Comparison of ENCODE assay signal across 29 mouse cellular contexts in the genomic region with DNA sequence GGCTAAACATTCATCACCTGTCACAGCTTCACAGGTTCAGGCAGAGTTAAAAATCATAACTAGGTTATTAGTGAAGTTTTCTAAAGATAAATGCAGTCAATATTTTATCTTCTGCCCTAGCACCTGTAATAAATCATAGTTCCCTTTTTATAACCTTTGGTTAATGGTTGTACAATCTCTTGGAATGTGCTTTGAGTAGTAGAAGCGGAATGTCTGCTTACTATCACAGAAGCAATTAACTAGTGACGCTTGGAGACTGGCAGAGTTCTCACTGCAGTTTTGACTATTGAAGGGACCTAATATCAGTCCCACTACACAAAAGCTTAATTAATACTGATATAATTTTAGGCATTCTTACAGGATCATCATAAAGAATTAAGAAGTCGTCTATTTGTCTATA. TPM values are rescaled to one million over a fixed set of nuclear protein-coding genes. Genes with fewer than 3 reads are reported as not detected.
DNase-seq lines count a peak whose midpoint lies in the region; ATAC-seq and TF ChIP-seq lines count a peak whose summit lies in the region.
"Had no signal": no experiment of that assay in that cellular context is flagged by ENCODE, and none has a peak within 500 bp of the region (broad histone marks: within the 10 kb centered on the region; RNA-seq: fewer than 3 reads in every experiment).

No protein-coding gene starts in this region.

- no peak overlapping the region for H3K4me2 ChIP-seq in midbrain, embryonic 11.5 days
- no peak overlapping the region for H3K4me2 ChIP-seq in midbrain, embryonic 15.5 days
- H3K4me2 ChIP-seq in intestine, embryonic 16.5 days (ENCODE audit: low read depth, low read length), result no peak overlapping the region
- H3K4me2 ChIP-seq: embryonic facial prominence, embryonic 13.5 days; embryonic facial prominence, embryonic 15.5 days; forebrain, embryonic 12.5 days had no signal

- no peaks in the 10 kb centered on the region for H3K4me1 ChIP-seq in midbrain, embryonic 11.5 days (ENCODE audit: control insufficient read depth, insufficient read depth, low read length)
- H3K4me1 ChIP-seq in midbrain, embryonic 15.5 days, result no peaks in the 10 kb centered on the region
- H3K4me1 ChIP-seq in intestine, embryonic 16.5 days (ENCODE audit: control insufficient read depth, insufficient read depth, low read length), result no peaks in the 10 kb centered on the region
- H3K4me1 ChIP-seq in kidney, adult 2 months (ENCODE audit: control insufficient read depth, insufficient read depth, low read length), result no peaks in the 10 kb centered on the region
- H3K4me1 ChIP-seq: embryonic facial prominence, embryonic 13.5 days; embryonic facial prominence, embryonic 15.5 days; forebrain, embryonic 10.5 days; forebrain, embryonic 12.5 days had no signal

- H3K9ac ChIP-seq in midbrain, embryonic 11.5 days (ENCODE audit: low read length), result no peak overlapping the region
- H3K9ac ChIP-seq in midbrain, embryonic 15.5 days, result no peak overlapping the region
- H3K9ac ChIP-seq in intestine, embryonic 16.5 days (ENCODE audit: low read depth, low read length), result no peak overlapping the region
- H3K9ac ChIP-seq: embryonic facial prominence, embryonic 13.5 days; embryonic facial prominence, embryonic 15.5 days; forebrain, embryonic 12.5 days had no signal

- no peaks in the 10 kb centered on the region for H3K27me3 ChIP-seq in midbrain, embryonic 11.5 days (ENCODE audit: control insufficient read depth, insufficient read depth, low read length)
- no peaks in the 10 kb centered on the region for H3K27me3 ChIP-seq in midbrain, embryonic 15.5 days (replicated peaks)
- no peaks in the 10 kb centered on the region for H3K27me3 ChIP-seq in intestine, embryonic 16.5 days (replicated peaks; ENCODE audit: control insufficient read depth, insufficient read depth, low read length)
- H3K27me3 ChIP-seq in kidney, adult 2 months (replicated peaks; ENCODE audit: control insufficient read depth, insufficient read depth, low read length), result no peaks in the 10 kb centered on the region
- H3K27me3 ChIP-seq: CH12.LX; embryonic facial prominence, embryonic 13.5 days; embryonic facial prominence, embryonic 15.5 days; forebrain, embryonic 12.5 days had no signal

- no peak for TF ChIP-seq CTCF in kidney, adult 2 months (conservative IDR thresholded peaks at IDR 0.05; ENCODE audit: insufficient read depth, insufficient read length, low read depth, low read length)

- DNase-seq in midbrain, embryonic 11.5 days (ENCODE audit: low spot score, missing footprints), result peak; percentile 10
- no peak for DNase-seq in frontal cortex, postnatal 10 days (ENCODE audit: low spot score in 2 of 2)
- DNase-seq in kidney, adult 2 months, result no peak
- DNase-seq: adrenal gland, adult 2 months; adrenal gland, postnatal 10 days; adrenal gland, postnatal 25 days; B cell, adult 2 months; cerebellum, adult 11 months; cerebellum, adult 18-20 months; cerebellum, adult 8-10 months; cerebellum, adult 9-11 months; cerebellum, postnatal 14 days; cerebellum, postnatal 36 days; embryo, embryonic 11 days had no signal

- no peak for TF ChIP-seq POLR2A in kidney, adult 2 months (IDR thresholded peaks at IDR 0.05; ENCODE audit: low read depth, low read length)

- H3K36me3 ChIP-seq in midbrain, embryonic 11.5 days (ENCODE audit: control insufficient read depth, insufficient read depth, low read length), result no peaks in the 10 kb centered on the region
- H3K36me3 ChIP-seq in midbrain, embryonic 15.5 days (replicated peaks), result no peaks in the 10 kb centered on the region
- no peaks in the 10 kb centered on the region for H3K36me3 ChIP-seq in intestine, embryonic 16.5 days (ENCODE audit: control insufficient read depth, insufficient read depth, low read length)
- no peaks in the 10 kb centered on the region for H3K36me3 ChIP-seq in kidney, adult 2 months (ENCODE audit: control insufficient read depth, insufficient read depth, low read length)
- H3K36me3 ChIP-seq: embryonic facial prominence, embryonic 13.5 days; embryonic facial prominence, embryonic 15.5 days; forebrain, embryonic 10.5 days; forebrain, embryonic 12.5 days; G1E had no signal

- no peak for ATAC-seq in midbrain, embryonic 11.5 days (ENCODE audit: low FRiP score)
- ATAC-seq in midbrain, embryonic 15.5 days (replicated peaks), result no peak
- ATAC-seq in intestine, embryonic 16.5 days, result peak; percentile 96
- ATAC-seq: CD4-positive, CD25-positive, alpha-beta regulatory T cell, adult 4 months; forebrain, embryonic 14.5 days; forebrain, embryonic 16.5 days; Patski had no signal

- no peak overlapping the region for H3K4me3 ChIP-seq in midbrain, embryonic 11.5 days (ENCODE audit: low read depth, low read length)
- no peak overlapping the region for H3K4me3 ChIP-seq in midbrain, embryonic 15.5 days
- H3K4me3 ChIP-seq in intestine, embryonic 16.5 days (ENCODE audit: low read length), result no peak overlapping the region
- H3K4me3 ChIP-seq in kidney, adult 2 months (ENCODE audit: insufficient read depth, low read depth, low read length), result no peak overlapping the region
- H3K4me3 ChIP-seq: embryonic facial prominence, embryonic 13.5 days; embryonic facial prominence, embryonic 15.5 days; erythroblast, embryonic 14.5 days; forebrain, embryonic 10.5 days; forebrain, embryonic 12.5 days had no signal

- WGBS in midbrain, embryonic 11.5 days, result 85% methylated on average over 3 of the region's 3 CpGs
- WGBS in midbrain, embryonic 15.5 days, result 82% methylated on average over 3 of the region's 3 CpGs
- WGBS in intestine, embryonic 16.5 days, result 38% methylated on average over 3 of the region's 3 CpGs
- WGBS in kidney, adult 2 months, result 57% methylated on average over 3 of the region's 3 CpGs

- H3K27ac ChIP-seq in midbrain, embryonic 11.5 days (ENCODE audit: low read depth, low read length), result no peak overlapping the region
- no peak overlapping the region for H3K27ac ChIP-seq in midbrain, embryonic 15.5 days
- H3K27ac ChIP-seq in intestine, embryonic 16.5 days (ENCODE audit: low read length), result no peak overlapping the region
- H3K27ac ChIP-seq in kidney, adult 2 months (ENCODE audit: insufficient read depth, low read depth, low read length), result no peak overlapping the region
- H3K27ac ChIP-seq: embryonic facial prominence, embryonic 13.5 days; embryonic facial prominence, embryonic 15.5 days; forebrain, embryonic 10.5 days; forebrain, embryonic 12.5 days had no signal

- H3K9me3 ChIP-seq in midbrain, embryonic 11.5 days (ENCODE audit: control insufficient read depth, low read length), result no peaks in the 10 kb centered on the region
- no peaks in the 10 kb centered on the region for H3K9me3 ChIP-seq in midbrain, embryonic 15.5 days
- no peaks in the 10 kb centered on the region for H3K9me3 ChIP-seq in intestine, embryonic 16.5 days (ENCODE audit: control insufficient read depth, low read length)
- H3K9me3 ChIP-seq: embryonic facial prominence, embryonic 13.5 days; embryonic facial prominence, embryonic 15.5 days; forebrain, embryonic 10.5 days; forebrain, embryonic 12.5 days; G1E had no signal

RNA-seq across cellular contexts. Expression of gene Olfr827, which starts 10.8 kb away (rescaled TPM):
- not detected in 2 replicates for polyA plus RNA-seq in midbrain, embryonic 11.5 days (2014; fragmentation: Nextera tagmentation; extraction: Ambion mirVana)
- not detected in 2 replicates for polyA plus RNA-seq in midbrain, embryonic 15.5 days (2015; fragmentation: Nextera tagmentation; extraction: Ambion mirVana)
- not detected in 2 replicates for polyA plus RNA-seq in intestine, embryonic 16.5 days (2015; fragmentation: Nextera tagmentation; extraction: Ambion mirVana)
- not detected in 2 replicates for polyA plus RNA-seq in kidney, adult 2 months (2012; rRNA removed)
- polyA plus RNA-seq: adrenal gland, adult 2 months; brain, embryonic 14.5 days; CD4-positive, CD25-positive, alpha-beta regulatory T cell, adult 4 months; embryonic facial prominence, embryonic 13.5 days; forebrain, embryonic 10.5 days; forebrain, embryonic 12.5 days; forebrain, embryonic 14.5 days; forebrain, embryonic 16.5 days; G1E; Patski had no signal

RNA-seq across cellular contexts. Expression of gene Olfr826, which starts 41.0 kb away (rescaled TPM):
- not detected in 2 replicates for polyA plus RNA-seq in midbrain, embryonic 11.5 days (2014; fragmentation: Nextera tagmentation; extraction: Ambion mirVana)
- not detected in 2 replicates for polyA plus RNA-seq in midbrain, embryonic 15.5 days (2015; fragmentation: Nextera tagmentation; extraction: Ambion mirVana)
- polyA plus RNA-seq in intestine, embryonic 16.5 days (2015; fragmentation: Nextera tagmentation; extraction: Ambion mirVana), result not detected in 2 replicates
- not detected in 2 replicates for polyA plus RNA-seq in kidney, adult 2 months (2012; rRNA removed)
- polyA plus RNA-seq: adrenal gland, adult 2 months; brain, embryonic 14.5 days; CD4-positive, CD25-positive, alpha-beta regulatory T cell, adult 4 months; embryonic facial prominence, embryonic 11.5 days; embryonic facial prominence, embryonic 13.5 days; embryonic facial prominence, embryonic 15.5 days; erythroblast, embryonic 14.5 days; forebrain, embryonic 10.5 days; forebrain, embryonic 12.5 days; forebrain, embryonic 14.5 days; forebrain, embryonic 16.5 days; G1E; Patski had no signal

RNA-seq across cellular contexts. Expression of gene Neurod4, which starts 55.0 kb away (rescaled TPM):
- polyA plus RNA-seq in midbrain, embryonic 11.5 days (2014; fragmentation: Nextera tagmentation; extraction: Ambion mirVana), result 26.0 and 27.5 TPM in 2 replicates
- polyA plus RNA-seq in midbrain, embryonic 15.5 days (2015; fragmentation: Nextera tagmentation; extraction: Ambion mirVana), result 1.9 and 2.8 TPM in 2 replicates
- polyA plus RNA-seq in intestine, embryonic 16.5 days (2015; fragmentation: Nextera tagmentation; extraction: Ambion mirVana), result 0.07 TPM in 1 of 2 replicates, not detected in the other
- not detected in 2 replicates for polyA plus RNA-seq in kidney, adult 2 months (2012; rRNA removed)
- polyA plus RNA-seq: adrenal gland, adult 2 months; CD4-positive, CD25-positive, alpha-beta regulatory T cell, adult 4 months; erythroblast, embryonic 14.5 days; G1E; Patski had no signal

RNA-seq across cellular contexts. Expression of gene Olfr825, which starts 58.5 kb away (rescaled TPM):
- not detected in 2 replicates for polyA plus RNA-seq in midbrain, embryonic 11.5 days (2014; fragmentation: Nextera tagmentation; extraction: Ambion mirVana)
- not detected in 2 replicates for polyA plus RNA-seq in midbrain, embryonic 15.5 days (2015; fragmentation: Nextera tagmentation; extraction: Ambion mirVana)
- not detected in 2 replicates for polyA plus RNA-seq in intestine, embryonic 16.5 days (2015; fragmentation: Nextera tagmentation; extraction: Ambion mirVana)
- polyA plus RNA-seq in kidney, adult 2 months (2012; rRNA removed), result not detected in 2 replicates
- polyA plus RNA-seq: adrenal gland, adult 2 months; brain, embryonic 14.5 days; CD4-positive, CD25-positive, alpha-beta regulatory T cell, adult 4 months; embryonic facial prominence, embryonic 11.5 days; embryonic facial prominence, embryonic 13.5 days; erythroblast, embryonic 14.5 days; forebrain, embryonic 10.5 days; forebrain, embryonic 12.5 days; forebrain, embryonic 14.5 days; forebrain, embryonic 16.5 days; G1E; Patski had no signal
